Mouse (Mus musculus) liver, embryonic 16.5 days (tissue): ENCODE measurements at regions not wholly inside any gene's neighbourhood (a gene's known extent, or its start where the extent isn't known, plus 50 kb on each side); places are given as distances from the start of the nearest gene placed in this dataset.

Source experiments
- ATAC-seq: fragments of 200-750 bp; cut with Nextera tagmentation; 2 replicates; pipeline ENCODE4 v1.8.0; 2017; ENCODE audit warnings: low read depth, mild to moderate bottlenecking, moderate number of reproducible peaks, moderate library complexity
- H3K27ac ChIP-seq: fragments of 300-500 bp; sonication (generic); 2 replicates; pipeline ENCODE4 v1.5.1; 2014; ENCODE audit warnings: mild to moderate bottlenecking, low read length
- H3K27me3 ChIP-seq: fragments of 300-500 bp; sonication (generic); 2 replicates; pipeline ENCODE4 v1.6.1; 2014; ENCODE audit warnings: low read depth, low read length, mixed read lengths; ENCODE audit not compliant: control insufficient read depth, insufficient read depth
- H3K36me3 ChIP-seq: fragments of 300-500 bp; sonication (generic); 2 replicates; pipeline ENCODE4 v1.6.1; 2014; ENCODE audit warnings: mild to moderate bottlenecking; ENCODE audit not compliant: control insufficient read depth, insufficient read depth
- H3K4me1 ChIP-seq: fragments of 300-500 bp; sonication (generic); 2 replicates; pipeline ENCODE4 v1.6.1; 2014; ENCODE audit warnings: low read depth, low read length, mixed read lengths; ENCODE audit not compliant: control insufficient read depth
- H3K4me2 ChIP-seq: fragments of 300-500 bp; sonication (generic); 2 replicates; pipeline ENCODE4 v1.6.1; 2014; ENCODE audit warnings: low read depth, low read length, mixed read lengths
- H3K4me3 ChIP-seq: fragments of 300-500 bp; sonication (generic); 2 replicates; pipeline ENCODE4 v1.5.1; 2014; ENCODE audit warnings: low read depth, mild to moderate bottlenecking, low read length
- H3K9ac ChIP-seq: fragments of 300-500 bp; sonication (generic); 2 replicates; pipeline ENCODE4 v1.6.1; 2014; ENCODE audit warnings: low read depth, low read length
- H3K9me3 ChIP-seq: fragments of 300-500 bp; sonication (generic); replicated peaks from 2 replicates; pipeline ENCODE4 v1.6.1; 2016; ENCODE audit warnings: low read length; ENCODE audit not compliant: control insufficient read depth
- WGBS: fragments of 180-500 bp; shearing (Covaris S2); extraction: QIAGEN DNeasy Blood & Tissue Kit; methylation state at CpG from one replicate; pipeline ENCODE4 v1.1.7; 2014; ENCODE audit not compliant: insufficient replicate concordance; 5-methylcytosine and 5-hydroxymethylcytosine counted together

DNA sequence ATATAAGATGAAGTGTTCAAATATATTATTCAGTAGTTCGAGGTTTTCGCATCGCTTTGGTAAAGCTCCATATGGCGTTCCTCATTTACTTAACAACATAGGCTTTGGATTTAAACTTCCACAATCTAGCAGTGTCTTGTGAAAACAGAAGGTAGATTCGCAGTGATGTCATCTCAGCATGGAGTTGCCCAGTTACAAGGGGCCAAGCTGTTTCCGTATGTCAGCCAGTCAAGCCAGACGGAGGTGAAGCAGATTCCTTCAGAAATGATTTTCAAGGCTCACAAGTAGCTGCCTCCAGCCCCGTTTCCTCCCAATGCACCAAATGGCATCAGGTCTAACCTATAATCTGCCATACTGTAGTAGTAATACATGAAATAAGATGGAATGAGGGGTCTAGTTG is 224.6 kb downstream of the Rwdd3 start:
- H3K4me2 ChIP-seq = no peak overlapping the region
- no peaks in the 10 kb centered on the region for H3K36me3 ChIP-seq
- H3K9me3 ChIP-seq = no peaks in the 10 kb centered on the region
- H3K4me1 ChIP-seq = no peaks in the 10 kb centered on the region
- H3K27ac ChIP-seq = no peak overlapping the region
- H3K4me3 ChIP-seq = no peak overlapping the region
- no peak for ATAC-seq
- H3K27me3 ChIP-seq = no peaks in the 10 kb centered on the region
- WGBS = 71% methylated on average over 8 of the region's 8 CpGs
- H3K9ac ChIP-seq = no peak overlapping the region

DNA sequence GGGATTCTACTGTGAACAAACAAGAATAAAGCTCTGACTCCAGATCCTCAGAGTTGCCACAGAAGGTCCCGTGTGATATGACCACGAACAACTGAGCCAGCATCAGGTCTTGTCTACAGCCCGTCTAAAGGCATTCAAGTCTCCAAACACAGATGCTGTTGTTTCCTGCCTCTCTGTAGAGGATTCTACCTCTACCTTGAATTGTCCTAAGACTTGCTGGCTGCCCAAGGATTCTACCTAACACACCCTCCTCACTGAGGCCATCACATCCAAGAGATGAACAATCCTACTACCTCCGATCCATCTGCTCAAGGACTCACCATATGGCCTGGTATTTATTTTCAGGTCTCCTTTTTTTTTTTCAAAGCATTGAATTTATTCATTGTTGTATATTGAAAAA is 237.1 kb downstream of the Rwdd3 start:
- H3K4me2 ChIP-seq = no peak overlapping the region
- no peak overlapping the region for H3K4me3 ChIP-seq
- H3K9me3 ChIP-seq = no peaks in the 10 kb centered on the region
- no peak for ATAC-seq
- 43% methylated on average over 4 of the region's 4 CpGs for WGBS
- no peaks in the 10 kb centered on the region for H3K36me3 ChIP-seq
- no peak overlapping the region for H3K9ac ChIP-seq
- H3K27ac ChIP-seq = no peak overlapping the region
- no peaks in the 10 kb centered on the region for H3K4me1 ChIP-seq
- H3K27me3 ChIP-seq = no peaks in the 10 kb centered on the region

DNA sequence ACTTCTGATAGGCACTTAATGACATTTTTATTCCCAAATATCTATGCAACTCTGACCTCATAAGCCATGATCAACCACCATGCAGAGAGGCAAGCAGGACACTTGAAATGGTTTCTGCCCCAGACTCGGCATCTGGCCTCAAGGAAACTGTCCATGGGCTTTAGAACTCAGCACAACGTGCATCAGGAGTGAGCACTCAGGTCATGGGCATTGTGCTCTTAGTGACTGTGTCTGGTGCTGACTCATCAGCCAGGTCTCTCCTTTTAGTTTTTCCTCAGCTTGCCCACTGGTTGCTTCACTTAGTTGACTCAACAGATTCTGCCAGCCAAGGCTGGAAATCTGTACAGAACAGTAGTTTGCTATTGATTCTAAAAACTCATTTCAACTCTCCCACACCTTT is 251.1 kb downstream of the Rwdd3 start:
- 46% methylated on average over 2 of the region's 2 CpGs for WGBS
- no peaks in the 10 kb centered on the region for H3K9me3 ChIP-seq
- no peak overlapping the region for H3K27ac ChIP-seq
- no peaks in the 10 kb centered on the region for H3K27me3 ChIP-seq
- H3K36me3 ChIP-seq = no peaks in the 10 kb centered on the region
- H3K4me1 ChIP-seq = no peaks in the 10 kb centered on the region
- no peak overlapping the region for H3K9ac ChIP-seq
- no peak overlapping the region for H3K4me3 ChIP-seq
- no peak for ATAC-seq
- no peak overlapping the region for H3K4me2 ChIP-seq

DNA sequence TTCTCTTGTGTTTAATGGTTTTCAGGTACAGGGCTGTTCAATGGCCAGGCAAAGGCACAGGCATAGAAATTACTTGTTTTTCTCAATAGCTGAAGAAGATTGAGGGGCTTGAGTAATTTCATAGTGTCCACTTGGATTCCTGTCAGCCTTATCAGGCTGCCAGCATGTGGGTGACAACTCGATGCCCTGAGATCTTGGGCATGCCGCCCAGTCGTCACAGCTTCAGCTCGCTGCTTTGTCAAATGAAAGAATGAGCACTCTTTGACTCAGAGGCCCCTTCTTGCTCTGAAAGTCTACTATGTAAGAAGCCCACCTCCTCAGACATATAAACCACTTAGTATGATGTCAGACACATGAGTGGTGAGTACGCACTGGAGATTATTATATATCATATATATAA is 272.6 kb downstream of the Rwdd3 start:
- H3K27me3 ChIP-seq = no peaks in the 10 kb centered on the region
- H3K27ac ChIP-seq = no peak overlapping the region
- no peak overlapping the region for H3K9ac ChIP-seq
- no peaks in the 10 kb centered on the region for H3K4me1 ChIP-seq
- no peak for ATAC-seq
- H3K36me3 ChIP-seq = no peaks in the 10 kb centered on the region
- H3K4me2 ChIP-seq = no peak overlapping the region
- H3K4me3 ChIP-seq = no peak overlapping the region
- 70% methylated on average over 5 of the region's 5 CpGs for WGBS
- H3K9me3 ChIP-seq = no peaks in the 10 kb centered on the region

DNA sequence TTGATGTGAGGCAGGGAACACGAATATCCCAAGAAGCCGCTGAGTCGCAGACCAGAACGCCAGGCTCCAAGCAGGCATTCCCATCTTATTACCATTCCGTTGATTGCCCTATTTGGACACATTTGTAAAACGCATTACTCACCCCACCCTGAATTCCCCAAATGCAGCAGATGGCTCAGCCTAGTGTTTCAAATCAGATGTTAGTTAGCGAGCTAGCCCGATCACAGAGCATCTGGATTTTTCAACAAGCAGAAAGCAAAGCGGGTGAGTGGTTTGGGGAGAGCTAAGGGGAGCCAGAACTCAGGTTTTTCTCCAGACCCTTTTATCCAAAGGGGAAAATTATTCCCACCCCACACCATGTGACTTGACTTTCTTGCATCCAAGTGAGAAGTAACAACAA is 273.2 kb downstream of the Rwdd3 start:
- no peak for ATAC-seq
- no peaks in the 10 kb centered on the region for H3K27me3 ChIP-seq
- no peak overlapping the region for H3K27ac ChIP-seq
- H3K36me3 ChIP-seq = no peaks in the 10 kb centered on the region
- 78% methylated on average over 9 of the region's 9 CpGs for WGBS
- H3K4me1 ChIP-seq = no peaks in the 10 kb centered on the region
- H3K9ac ChIP-seq = no peak overlapping the region
- no peak overlapping the region for H3K4me2 ChIP-seq
- H3K4me3 ChIP-seq = no peak overlapping the region
- H3K9me3 ChIP-seq = no peaks in the 10 kb centered on the region

DNA sequence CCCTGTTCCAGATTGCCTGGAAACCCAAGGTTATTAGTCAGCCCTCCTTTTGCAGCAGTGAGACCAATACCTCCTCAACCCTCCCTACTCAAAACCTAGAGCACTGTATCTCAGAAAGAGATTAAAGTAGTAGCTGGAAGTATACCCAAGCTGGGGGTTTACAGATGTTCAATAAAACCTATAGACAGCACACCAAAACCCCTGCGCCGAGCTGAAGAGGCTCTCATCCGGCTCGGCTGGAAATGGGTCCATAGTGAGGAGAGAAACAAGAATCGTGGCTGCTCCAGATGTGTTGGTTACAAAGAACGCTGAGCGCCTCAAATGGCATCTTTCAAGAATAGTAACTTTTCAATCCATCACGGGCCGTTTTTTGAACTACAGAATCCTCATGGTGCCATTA is 273.7 kb downstream of the Rwdd3 start:
- no peak overlapping the region for H3K4me2 ChIP-seq
- 80% methylated on average over 9 of the region's 9 CpGs for WGBS
- ATAC-seq = no peak
- no peak overlapping the region for H3K27ac ChIP-seq
- H3K9ac ChIP-seq = no peak overlapping the region
- H3K9me3 ChIP-seq = no peaks in the 10 kb centered on the region
- no peak overlapping the region for H3K4me3 ChIP-seq
- no peaks in the 10 kb centered on the region for H3K4me1 ChIP-seq
- H3K36me3 ChIP-seq = no peaks in the 10 kb centered on the region
- no peaks in the 10 kb centered on the region for H3K27me3 ChIP-seq

DNA sequence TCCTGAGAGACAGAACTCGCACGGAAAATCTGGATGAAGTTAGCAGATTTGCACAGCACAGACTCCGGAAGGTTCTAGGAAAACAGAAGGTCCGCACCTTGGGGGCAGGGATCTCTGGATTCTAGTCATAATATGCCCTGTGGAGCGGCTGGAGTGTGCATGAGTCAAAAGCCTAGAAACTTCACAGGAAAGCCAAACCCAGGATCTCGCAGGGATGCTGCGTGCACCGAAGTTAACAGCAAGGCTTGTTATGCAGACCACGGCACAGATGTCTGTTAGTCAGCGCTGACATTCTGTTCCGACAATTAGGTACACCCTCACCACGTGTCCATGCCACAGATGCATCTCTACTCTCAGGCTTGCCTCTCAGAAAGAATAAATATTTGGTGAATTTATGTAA is 274.3 kb downstream of the Rwdd3 start:
- H3K4me1 ChIP-seq = no peaks in the 10 kb centered on the region
- no peak overlapping the region for H3K4me2 ChIP-seq
- ATAC-seq = no peak
- H3K4me3 ChIP-seq = no peak overlapping the region
- 74% methylated on average over 12 of the region's 12 CpGs for WGBS
- H3K27me3 ChIP-seq = no peaks in the 10 kb centered on the region
- no peaks in the 10 kb centered on the region for H3K9me3 ChIP-seq
- no peak overlapping the region for H3K9ac ChIP-seq
- H3K27ac ChIP-seq = no peak overlapping the region
- H3K36me3 ChIP-seq = no peaks in the 10 kb centered on the region

DNA sequence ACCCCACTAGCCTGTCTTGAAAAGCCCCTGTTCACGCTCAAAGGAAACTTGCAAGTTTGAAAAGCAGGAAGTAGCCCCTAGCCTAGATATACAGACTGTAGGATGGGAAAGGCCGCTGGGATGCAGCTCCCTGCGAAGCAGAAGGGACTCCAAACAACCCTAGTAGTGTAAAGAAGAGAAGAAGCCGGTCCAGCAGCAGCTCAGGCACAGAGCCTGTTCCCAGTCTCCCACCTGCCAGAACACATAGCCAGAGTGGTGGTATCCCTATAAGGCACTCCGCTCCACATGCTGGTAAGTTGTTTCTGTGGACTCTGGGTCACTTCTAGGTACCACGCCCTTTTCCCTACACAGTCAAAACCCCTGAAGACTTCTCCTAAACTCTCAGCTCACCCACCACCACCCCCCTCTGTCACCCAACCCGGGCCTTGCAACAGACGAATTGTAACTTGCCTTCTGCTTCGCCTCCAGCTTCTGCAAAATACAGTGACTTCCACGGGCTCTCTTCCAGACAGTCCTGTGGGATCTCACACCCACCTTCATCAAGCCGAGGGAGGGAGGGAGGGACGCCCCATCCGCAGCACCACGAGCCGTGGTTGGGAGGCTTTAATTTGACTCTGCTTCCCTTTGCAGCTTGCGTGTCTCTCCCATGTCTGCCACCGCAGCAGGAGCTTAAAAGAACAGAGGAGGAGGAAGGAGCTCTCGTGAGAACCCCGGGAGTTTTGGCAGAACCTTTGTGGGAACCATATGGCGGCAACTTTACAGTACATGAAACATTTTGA is 285.2 kb downstream of the Rwdd3 start:
- Histone ChIP-seq H3K9me3 (no peaks in the 10 kb centered on the region), H3K36me3 (no peaks in the 10 kb centered on the region), H3K27ac (no peak overlapping the region), H3K4me3 (no peak overlapping the region), H3K9ac (no peak overlapping the region), H3K4me1 (no peaks in the 10 kb centered on the region), H3K4me2 (no peak overlapping the region), H3K27me3 (no peaks in the 10 kb centered on the region)
- 38% methylated on average over 20 of the region's 20 CpGs for WGBS
- ATAC-seq = no peak

DNA sequence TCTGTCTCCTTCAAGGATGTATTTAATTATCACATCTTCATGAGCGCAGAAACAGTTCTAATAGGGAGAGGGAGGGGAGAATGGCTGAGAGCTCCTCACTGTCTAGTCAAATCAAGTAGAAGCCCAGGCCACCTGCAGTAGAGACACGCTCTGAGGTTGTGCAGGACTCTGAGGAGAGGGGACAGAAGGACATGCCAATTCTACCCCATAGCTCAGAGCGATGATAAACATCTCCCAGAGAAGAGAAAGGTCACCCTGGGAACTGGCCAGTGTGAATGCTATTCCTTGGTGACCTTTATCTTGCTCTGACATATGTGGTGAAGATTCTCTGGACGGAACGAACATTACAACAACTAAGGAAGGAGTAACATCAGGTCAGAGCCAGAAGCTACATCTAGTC is 286.1 kb downstream of the Rwdd3 start:
- Histone ChIP-seq H3K9ac (no peak overlapping the region), H3K4me1 (no peaks in the 10 kb centered on the region), H3K4me3 (no peak overlapping the region), H3K27me3 (no peaks in the 10 kb centered on the region), H3K4me2 (no peak overlapping the region), H3K27ac (no peak overlapping the region), H3K36me3 (no peaks in the 10 kb centered on the region), H3K9me3 (no peaks in the 10 kb centered on the region)
- 63% methylated on average over 5 of the region's 5 CpGs for WGBS
- no peak for ATAC-seq
